Mouse (Mus musculus) thymus, adult 2 months (tissue): ENCODE measurements around the gene Kif1c. TPM values are rescaled to one million over a fixed set of nuclear protein-coding genes. Genes with fewer than 3 reads are reported as not detected.

Experiments
- DNase-seq: peaks from one replicate; pipeline ENCODE4 v3.0.0; 2021
- H3K27ac ChIP-seq: fragments of 200-500 bp; 2 replicates; pipeline ENCODE4 v1.5.1; 2012; ENCODE audit warnings: low read length, control low read depth; ENCODE audit not compliant: control insufficient read depth, insufficient read depth
- H3K27me3 ChIP-seq: fragments of 200-500 bp; 2 replicates; pipeline ENCODE4 v1.6.1; 2012; ENCODE audit warnings: mild to moderate bottlenecking, low read length, moderate library complexity, mixed read lengths; ENCODE audit not compliant: control insufficient read depth, insufficient read depth
- H3K36me3 ChIP-seq: fragments of 200-500 bp; 2 replicates; pipeline ENCODE4 v1.6.1; 2012; ENCODE audit warnings: mild to moderate bottlenecking, low read length, moderate library complexity; ENCODE audit not compliant: control insufficient read depth, insufficient read depth
- H3K4me1 ChIP-seq: fragments of 200-500 bp; replicated peaks from 2 replicates; pipeline ENCODE4 v1.6.1; 2012; ENCODE audit warnings: low read length; ENCODE audit not compliant: control insufficient read depth, insufficient read depth
- H3K4me3 ChIP-seq: fragments of 200-500 bp; 2 replicates; pipeline ENCODE4 v1.5.1; 2012; ENCODE audit warnings: mild to moderate bottlenecking, low read length, control low read depth, moderate library complexity; ENCODE audit not compliant: control insufficient read depth, insufficient read depth
- CTCF ChIP-seq: fragments of 200-500 bp; IDR thresholded peaks from 2 replicates; pipeline ENCODE4 v1.5.1; 2012; ENCODE audit warnings: mild to moderate bottlenecking, control low read depth, low read length, moderate library complexity, borderline replicate concordance; ENCODE audit not compliant: control insufficient read depth, poor library complexity, insufficient read depth; ENCODE audit errors: extremely low read depth
- POLR2A ChIP-seq: fragments of 200-500 bp; IDR thresholded peaks from 2 replicates; pipeline ENCODE4 v1.6.1; 2012; ENCODE audit warnings: mild to moderate bottlenecking, low read length, control low read depth, moderate library complexity; ENCODE audit not compliant: control insufficient read depth, poor library complexity, insufficient read depth; ENCODE audit errors: extremely low read depth
- WGBS: fragments of 180-500 bp; shearing (Covaris S2); methylation state at CpG from one replicate; pipeline ENCODE4 v1.1.7; 2018; 5-methylcytosine and 5-hydroxymethylcytosine counted together
- polyA plus RNA-seq: library from polyadenylated mRNA; depleted of rRNA; stranded (reverse); fragments of >200 nt; gene quantifications from 2 replicates; pipeline ENCODE4 v1.2.3, GENCODE M21; 2012

Gene Kif1c
- polyA plus RNA-seq, 1 experiment, result 32.1 TPM

DNA sequence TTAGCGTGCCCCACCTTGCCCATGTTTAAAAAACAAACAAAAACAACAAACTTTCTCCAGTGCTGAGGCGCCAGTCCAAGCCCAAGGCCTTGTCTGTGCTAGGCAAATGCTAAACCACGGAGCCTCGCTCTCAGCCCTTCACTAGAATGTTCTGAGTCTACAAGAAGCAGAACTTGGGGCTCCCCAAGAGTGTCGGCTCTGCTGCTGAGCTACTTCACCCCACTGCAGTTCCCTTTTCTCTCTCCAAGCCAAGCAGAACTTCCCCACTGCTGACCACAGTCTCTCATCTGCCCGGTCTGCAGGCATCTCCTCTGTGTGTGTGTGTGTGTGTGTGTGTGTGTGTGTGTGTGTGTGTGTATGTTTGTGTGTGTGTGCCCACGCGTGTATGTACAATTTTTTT lies 20.5 kb upstream of the Kif1c start:
- 54% methylated on average over 8 of the region's 8 CpGs for WGBS
- no peak for TF ChIP-seq CTCF
- TF ChIP-seq POLR2A, result no peak
- no peak overlapping the region for H3K4me3 ChIP-seq
- peaks cover 10% of the 10 kb centered on the region for H3K36me3 ChIP-seq
- H3K4me1 ChIP-seq, result no peaks in the 10 kb centered on the region
- no peaks in the 10 kb centered on the region for H3K27me3 ChIP-seq
- no peak overlapping the region for H3K27ac ChIP-seq
- DNase-seq, result no peak

- H3K36me3 ChIP-seq, result peaks cover 10% of the 10 kb centered on the region
- no peak overlapping the region for H3K4me3 ChIP-seq
- WGBS, result 96% methylated on average over 12 of the region's 12 CpGs
- H3K27ac ChIP-seq, result no peak overlapping the region
- H3K27me3 ChIP-seq, result no peaks in the 10 kb centered on the region
- no peak for TF ChIP-seq POLR2A
- no peak for TF ChIP-seq CTCF
- no peak for DNase-seq
- H3K4me1 ChIP-seq, result no peaks in the 10 kb centered on the region
These were observed 19.2 kb upstream of the Kif1c start for GRCm38 (mm10) chr11:70681170-70681569.

GRCm38 (mm10) chr11:70681897-70682581 lies 18.3 kb upstream of the Kif1c start:
- H3K36me3 ChIP-seq, result peaks cover 10% of the 10 kb centered on the region
- TF ChIP-seq CTCF, result no peak; the same call in 1 of the 2 replicates
- TF ChIP-seq POLR2A, result no peak
- H3K27me3 ChIP-seq, result no peaks in the 10 kb centered on the region
- H3K27ac ChIP-seq, result no peak overlapping the region
- WGBS, result 88% methylated on average over 11 of the region's 11 CpGs
- no peak overlapping the region for H3K4me3 ChIP-seq
- peaks cover 4% of the 10 kb centered on the region; the same call in 1 of the 2 replicates for H3K4me1 ChIP-seq
- no peak for DNase-seq

DNA sequence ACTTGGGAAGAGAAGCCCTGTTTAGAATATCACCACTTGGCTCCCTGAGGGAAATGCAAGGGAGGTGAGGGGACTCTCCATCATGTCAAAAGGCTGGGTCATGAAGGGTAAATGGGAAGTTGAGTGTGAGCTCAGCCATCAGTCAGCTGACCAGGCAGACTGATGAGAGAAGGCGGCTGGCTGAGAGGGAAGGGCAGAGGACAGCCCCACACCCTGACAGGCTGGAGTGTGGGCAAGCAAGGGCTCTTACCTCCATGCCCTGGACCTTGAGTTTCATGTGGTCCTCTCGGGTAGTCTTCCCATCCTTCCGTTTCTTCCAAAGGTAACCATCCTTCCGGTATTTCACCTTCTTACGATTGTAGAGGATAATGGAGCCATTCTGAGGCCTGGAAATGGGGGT lies 16.7 kb upstream of the Kif1c start:
- H3K27me3 ChIP-seq, result no peaks in the 10 kb centered on the region
- H3K36me3 ChIP-seq, result peaks cover 10% of the 10 kb centered on the region
- WGBS, result 93% methylated on average over 5 of the region's 5 CpGs
- no peak overlapping the region for H3K27ac ChIP-seq
- peaks cover 10% of the 10 kb centered on the region for H3K4me1 ChIP-seq
- no peak overlapping the region for H3K4me3 ChIP-seq
- DNase-seq, result no peak
- TF ChIP-seq POLR2A, result no peak
- TF ChIP-seq CTCF, result no peak

DNA sequence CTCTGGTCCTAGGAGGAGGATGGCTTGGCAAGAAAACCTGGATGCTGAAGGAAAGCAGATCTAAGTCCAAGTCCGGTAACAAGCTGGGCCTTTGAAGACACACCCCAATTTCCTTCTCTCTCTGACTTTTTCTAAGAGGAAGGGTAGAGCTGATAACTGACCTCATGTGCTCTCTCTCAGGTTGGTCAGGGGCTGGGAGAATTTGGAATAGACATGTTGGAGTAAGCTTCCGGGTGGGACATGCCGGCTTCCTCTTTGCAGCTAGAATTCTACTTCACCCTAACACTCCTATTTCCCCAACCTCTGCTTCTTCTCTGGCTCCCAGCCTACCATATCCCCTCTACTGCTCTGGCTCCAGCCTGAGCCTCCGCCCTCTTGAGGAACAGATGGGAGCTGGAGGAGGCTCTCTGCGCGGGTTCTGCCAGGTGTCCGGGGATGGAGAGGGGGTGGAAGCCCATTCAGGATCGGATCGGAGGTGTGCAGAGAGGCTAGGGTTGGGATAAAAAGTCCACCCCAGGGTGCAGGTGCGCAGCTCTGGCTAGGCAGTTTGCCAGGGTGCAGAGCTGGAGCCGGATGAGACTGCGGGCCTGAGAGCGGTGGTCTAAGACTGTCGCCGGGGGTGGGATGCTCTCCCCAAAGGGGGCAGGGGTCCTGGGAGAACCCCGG lies 13.3 kb upstream of the Kif1c start:
- no peaks in the 10 kb centered on the region for H3K27me3 ChIP-seq
- no peak for DNase-seq
- H3K4me1 ChIP-seq, result peaks cover 10% of the 10 kb centered on the region
- WGBS, result 6% methylated on average over 16 of the region's 16 CpGs
- H3K4me3 ChIP-seq, result peak overlapping the region; percentile 77
- H3K27ac ChIP-seq, result peak overlapping the region; percentile 13; the same call in 1 of the 2 replicates
- peaks cover 3% of the 10 kb centered on the region; the same call in 1 of the 2 replicates for H3K36me3 ChIP-seq
- TF ChIP-seq CTCF, result no peak
- no peak for TF ChIP-seq POLR2A

GRCm38 (mm10) chr11:70687601-70688199 lies 12.6 kb upstream of the Kif1c start, which contains the start of gene Camta2:
Gene Camta2 (minus strand): TSS chr11:70688105.
- Histone ChIP-seq H3K4me3 (peak within 1 kb of the TSS; percentile 77), H3K27me3 (no peaks in the 10 kb centered on the region), H3K27ac (peak within 1 kb of the TSS; percentile 13; the same call in 1 of the 2 replicates), H3K36me3 (0 out of 2 replicates have a peak, but pooled peaks cover 3% of the 10 kb centered on the region), H3K4me1 (peaks cover 10% of the 10 kb centered on the region)
- TF ChIP-seq POLR2A, result peak; percentile 59
- TF ChIP-seq CTCF, result peak; percentile 92
- DNase-seq, result peak; percentile 89
- under 1% methylated on average over 55 of the region's 55 CpGs for WGBS
